Mouse (Mus musculus) ES-Bruce4 (cell line): ENCODE results near the gene Xpc. TPM values are rescaled to one million over a fixed set of nuclear protein-coding genes. Genes with fewer than 3 reads are reported as not detected.

Experiments used
- H3K27ac ChIP-seq: 2 replicates; pipeline ENCODE4 v1.5.1; 2012; ENCODE audit warnings: low read length, inconsistent platforms; ENCODE audit not compliant: insufficient read depth
- H3K27me3 ChIP-seq: 2 replicates; pipeline ENCODE4 v1.6.1; 2012; ENCODE audit warnings: mild to moderate bottlenecking, low read length, inconsistent platforms; ENCODE audit not compliant: control insufficient read depth, poor library complexity, insufficient read depth, severe bottlenecking
- H3K36me3 ChIP-seq: 2 replicates; pipeline ENCODE4 v1.6.1; 2012; ENCODE audit warnings: inconsistent platforms, mild to moderate bottlenecking, low read length, moderate library complexity; ENCODE audit not compliant: control insufficient read depth, poor library complexity, insufficient read depth, severe bottlenecking
- H3K4me1 ChIP-seq: one replicate; pipeline ENCODE4 v1.8.1; 2011; ENCODE audit warnings: low read length; ENCODE audit not compliant: control insufficient read depth, insufficient read depth
- H3K4me3 ChIP-seq: 2 replicates; pipeline ENCODE4 v1.5.1; 2011; ENCODE audit warnings: low read depth, mild to moderate bottlenecking, low read length
- H3K9ac ChIP-seq: 2 replicates; pipeline ENCODE4 v1.6.1; 2012; ENCODE audit warnings: low read depth, mild to moderate bottlenecking, inconsistent platforms; ENCODE audit not compliant: poor library complexity, severe bottlenecking
- H3K9me3 ChIP-seq: replicated peaks from 2 replicates; pipeline ENCODE4 v1.6.1; 2012; ENCODE audit warnings: mild to moderate bottlenecking, low read length, inconsistent platforms; ENCODE audit not compliant: control insufficient read depth, poor library complexity, insufficient read depth, severe bottlenecking
- CTCF ChIP-seq: IDR thresholded peaks from one replicate; pipeline ENCODE4 v1.8.1; 2011; ENCODE audit warnings: low read depth, low read length
- EP300 ChIP-seq: IDR thresholded peaks from 2 replicates; pipeline ENCODE4 v1.6.1; 2011; ENCODE audit warnings: low read depth, low read length; ENCODE audit not compliant: insufficient read depth
- POLR2A ChIP-seq: IDR thresholded peaks from one replicate; pipeline ENCODE4 v1.8.1; 2011; ENCODE audit warnings: low read length; ENCODE audit not compliant: insufficient read depth
- polyA plus RNA-seq: library from polyadenylated mRNA; stranded (reverse); fragments of >200 nt; gene quantifications from 2 replicates; pipeline ENCODE4 v1.2.4, GENCODE M21; 2011; ENCODE audit warnings: low read depth; ENCODE audit not compliant: missing spikeins, insufficient read depth, insufficient read length

The Xpc gene
- polyA plus RNA-seq = 15.4 and 16.5 TPM in 2 replicates

DNA sequence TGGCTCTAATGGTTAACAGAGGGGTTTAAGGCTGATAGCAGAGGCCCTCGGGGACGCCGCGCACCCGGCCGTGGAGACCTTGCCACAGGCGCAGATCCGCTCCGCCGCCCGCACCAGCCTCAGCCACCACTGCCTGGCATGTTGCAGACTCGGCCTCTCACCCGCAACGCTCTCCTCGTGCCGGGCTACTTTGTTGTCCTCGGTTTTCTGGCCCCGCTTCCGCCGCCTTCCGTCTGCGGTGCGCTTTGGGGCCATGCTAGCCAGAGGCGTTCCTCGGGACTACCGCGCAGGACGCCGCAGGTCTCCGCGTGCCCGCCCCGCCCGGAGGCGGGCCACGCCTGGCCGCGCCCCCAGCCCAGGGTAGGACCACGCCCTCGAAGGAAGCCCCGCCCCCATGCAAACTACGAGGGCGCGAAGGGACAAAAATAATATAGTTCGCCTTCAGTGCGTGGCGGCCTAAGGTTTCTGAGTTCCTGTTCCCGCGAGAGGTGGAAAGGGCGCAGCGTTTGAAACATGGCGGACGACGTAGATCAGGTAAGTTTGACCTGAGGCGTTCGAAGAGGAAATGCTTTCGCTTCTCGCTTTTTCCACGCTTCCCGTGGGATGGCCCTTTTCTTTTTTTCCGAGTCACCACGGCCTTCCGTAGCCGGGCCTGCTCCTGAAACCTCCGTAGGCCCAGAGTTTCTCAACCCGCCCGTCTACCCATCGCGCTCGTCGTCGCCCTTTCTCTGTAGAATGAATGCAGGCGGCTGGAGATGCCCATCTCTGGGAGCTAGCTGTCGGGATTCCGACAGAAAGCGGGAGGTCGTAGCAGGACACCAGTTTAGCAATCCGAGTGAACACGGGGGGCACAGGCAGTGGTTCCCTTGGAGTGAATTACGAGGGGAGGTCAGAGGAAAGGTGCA lies at the start of gene Xpc, which contains the start of gene Lsm3:
Gene Xpc, minus strand, starts transcription at position 344 of the 905 bp plus-strand sequence.
Gene Lsm3, plus strand, starts transcription at position 384 of the 905 bp plus-strand sequence.
- Histone ChIP-seq H3K4me1 (no peaks in the 10 kb centered on the region), H3K9me3 (no peaks in the 10 kb centered on the region), H3K36me3 (peaks cover 33% of the 10 kb centered on the region), H3K4me3 (peak within 1 kb of the TSS; percentile 99), H3K9ac (peak within 1 kb of the TSS; percentile 96), H3K27ac (peak within 1 kb of the TSS; percentile 17; the same call in 1 of the 2 replicates), H3K27me3 (no peaks in the 10 kb centered on the region)
- TF ChIP-seq EP300 = peak; percentile 30; the same call in 1 of the 2 replicates
- TF ChIP-seq CTCF = no peak
- TF ChIP-seq POLR2A = peak; percentile 73

DNA sequence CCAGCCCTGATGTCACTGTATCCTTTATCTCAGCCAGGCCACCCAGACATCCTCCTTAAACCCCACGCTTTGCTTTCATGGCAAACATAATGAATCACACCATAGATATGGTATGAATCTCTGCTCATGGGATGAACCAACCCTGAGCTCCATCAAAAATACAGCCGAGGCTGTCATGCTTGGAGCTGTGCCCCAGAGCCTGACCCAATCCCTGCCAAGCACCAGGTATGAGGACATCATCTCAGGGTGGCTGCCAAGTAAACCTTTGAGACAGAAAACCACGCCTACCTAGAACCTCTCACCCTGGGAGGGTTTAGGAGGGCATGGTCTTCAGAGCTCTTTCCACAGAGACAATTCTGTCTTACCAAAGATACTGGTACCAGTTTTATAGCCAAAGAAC lies 47.3 kb upstream of the Xpc start:
- TF ChIP-seq CTCF (no peak), EP300 (no peak), POLR2A (no peak)
- Histone ChIP-seq H3K9me3 (no peaks in the 10 kb centered on the region), H3K36me3 (no peaks in the 10 kb centered on the region), H3K4me1 (no peaks in the 10 kb centered on the region), H3K27ac (no peak overlapping the region), H3K27me3 (no peaks in the 10 kb centered on the region), H3K4me3 (no peak overlapping the region), H3K9ac (no peak overlapping the region)

DNA sequence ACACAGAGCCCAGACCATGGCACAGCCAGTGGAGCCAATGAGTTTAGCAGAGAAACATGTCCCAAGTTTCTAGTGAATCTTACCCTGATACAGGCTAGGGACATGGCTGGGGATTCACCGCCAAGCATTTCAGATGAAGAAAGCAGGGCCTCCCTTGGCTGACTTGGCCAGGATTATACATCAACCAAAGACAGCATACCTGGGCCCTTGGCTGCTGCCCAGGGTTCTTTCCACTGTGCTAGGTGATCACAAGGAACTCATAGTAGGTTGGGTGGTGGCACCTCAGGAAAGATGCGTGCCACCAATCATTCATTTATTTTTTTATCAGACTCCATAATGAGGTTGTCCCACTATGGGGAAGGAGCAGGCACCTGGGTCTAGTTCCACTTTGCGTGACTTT lies 44.5 kb upstream of the Xpc start:
- Histone ChIP-seq H3K9ac (no peak overlapping the region), H3K9me3 (no peaks in the 10 kb centered on the region; the same call in 1 of the 2 replicates), H3K36me3 (no peaks in the 10 kb centered on the region), H3K27me3 (no peaks in the 10 kb centered on the region), H3K27ac (no peak overlapping the region), H3K4me1 (no peaks in the 10 kb centered on the region), H3K4me3 (no peak overlapping the region)
- TF ChIP-seq POLR2A = no peak
- TF ChIP-seq CTCF = no peak
- TF ChIP-seq EP300 = no peak

DNA sequence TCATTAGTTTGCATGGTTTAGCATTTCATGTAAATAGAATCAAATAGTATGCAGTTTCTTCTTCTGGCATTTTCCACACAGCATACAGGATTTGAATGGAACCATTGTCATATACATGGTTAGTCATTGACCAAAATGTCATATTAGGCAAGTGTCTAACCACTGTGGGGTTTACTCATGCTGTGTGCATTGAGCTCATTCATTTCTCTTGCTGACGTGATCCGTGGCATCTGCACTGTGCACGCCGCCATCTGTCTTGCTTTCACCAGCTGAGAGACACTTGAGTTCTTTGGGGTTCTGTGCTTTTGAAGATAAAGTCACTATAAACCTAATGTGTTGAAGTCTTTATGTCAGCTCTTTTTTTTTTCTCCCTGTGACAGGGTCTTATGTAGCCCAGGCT lies 43.7 kb upstream of the Xpc start:
- Histone ChIP-seq H3K27me3 (no peaks in the 10 kb centered on the region), H3K9me3 (no peaks in the 10 kb centered on the region; the same call in 1 of the 2 replicates), H3K4me1 (no peaks in the 10 kb centered on the region), H3K36me3 (no peaks in the 10 kb centered on the region), H3K4me3 (no peak overlapping the region), H3K9ac (no peak overlapping the region), H3K27ac (no peak overlapping the region)
- TF ChIP-seq POLR2A (no peak), EP300 (no peak), CTCF (no peak)

DNA sequence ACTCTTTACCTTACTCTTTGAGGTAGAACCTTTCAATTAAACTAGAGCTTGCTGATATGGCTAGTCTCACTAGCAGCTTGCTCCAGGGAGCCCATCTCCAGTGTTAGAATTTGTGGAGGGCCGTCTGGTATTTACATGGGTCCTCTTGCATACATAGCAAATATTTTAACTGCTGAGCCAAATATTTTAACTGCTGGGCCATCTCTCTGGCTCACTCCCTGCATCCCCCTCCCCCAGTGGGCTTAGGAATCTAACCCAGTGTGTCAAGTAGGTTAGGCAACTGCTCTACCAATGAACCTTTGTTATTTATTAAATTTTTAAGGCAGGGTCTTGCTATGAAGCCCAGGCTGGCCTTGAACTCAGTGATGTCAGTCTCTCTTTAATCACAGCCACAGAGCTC lies 42.9 kb upstream of the Xpc start:
- H3K36me3 ChIP-seq = no peaks in the 10 kb centered on the region
- no peaks in the 10 kb centered on the region for H3K27me3 ChIP-seq
- no peaks in the 10 kb centered on the region; the same call in 1 of the 2 replicates for H3K9me3 ChIP-seq
- H3K4me3 ChIP-seq = no peak overlapping the region
- H3K4me1 ChIP-seq = no peaks in the 10 kb centered on the region
- H3K27ac ChIP-seq = no peak overlapping the region
- no peak overlapping the region for H3K9ac ChIP-seq
- TF ChIP-seq CTCF (no peak), POLR2A (no peak), EP300 (no peak)

DNA sequence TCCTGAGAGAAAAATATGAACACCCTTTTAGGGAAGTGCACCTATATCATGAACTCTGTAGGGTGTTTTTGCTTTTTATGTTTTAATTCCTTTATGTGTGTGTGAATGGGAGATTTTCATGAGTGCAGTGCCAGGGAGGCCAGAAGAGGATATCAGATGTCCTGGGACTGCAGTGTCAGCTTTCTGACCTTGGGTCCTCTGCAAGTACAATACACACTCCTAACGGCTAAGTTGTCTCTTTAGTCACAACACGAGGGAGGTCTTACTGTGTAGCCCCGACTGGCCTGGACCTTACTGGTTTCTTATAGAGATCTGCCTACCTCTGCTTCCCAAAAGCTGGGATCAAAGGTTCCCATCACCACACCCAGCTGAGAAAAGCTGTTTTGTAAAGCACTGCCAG lies 37.0 kb upstream of the Xpc start:
- H3K9ac ChIP-seq = no peak overlapping the region
- H3K4me3 ChIP-seq = no peak overlapping the region
- H3K27ac ChIP-seq = no peak overlapping the region
- TF ChIP-seq POLR2A (no peak), CTCF (no peak), EP300 (no peak)
- H3K36me3 ChIP-seq = no peaks in the 10 kb centered on the region
- H3K9me3 ChIP-seq = no peaks in the 10 kb centered on the region; the same call in 1 of the 2 replicates
- H3K4me1 ChIP-seq = no peaks in the 10 kb centered on the region
- no peaks in the 10 kb centered on the region for H3K27me3 ChIP-seq
